Mouse (Mus musculus) cortical plate, adult 2 months (tissue): ENCODE measurements around the gene Mmel1. TPM values are rescaled to one million over a fixed set of nuclear protein-coding genes. Genes with fewer than 3 reads are reported as not detected.

ENCODE experiments used
- H3K27ac ChIP-seq: fragments of 200-500 bp; 2 replicates; pipeline ENCODE4 v1.5.1; 2012; ENCODE audit warnings: low read length, control low read depth, inconsistent platforms; ENCODE audit not compliant: insufficient read depth
- H3K4me1 ChIP-seq: fragments of 200-500 bp; 2 replicates; pipeline ENCODE4 v1.6.1; 2011; ENCODE audit warnings: low read length; ENCODE audit not compliant: control insufficient read depth, insufficient read depth
- H3K4me3 ChIP-seq: fragments of 200-500 bp; 2 replicates; pipeline ENCODE4 v1.5.1; 2011; ENCODE audit warnings: mild to moderate bottlenecking, low read length, control low read depth; ENCODE audit not compliant: insufficient read depth
- CTCF ChIP-seq: fragments of 200-500 bp; IDR thresholded peaks from 2 replicates; pipeline ENCODE4 v1.5.1; 2011; ENCODE audit warnings: mild to moderate bottlenecking, control low read depth, low read length; ENCODE audit not compliant: insufficient read depth; ENCODE audit errors: extremely low read depth
- POLR2A ChIP-seq: fragments of 200-500 bp; IDR thresholded peaks from 2 replicates; pipeline ENCODE4 v1.6.1; 2011; ENCODE audit warnings: mild to moderate bottlenecking, low read length, control low read depth; ENCODE audit not compliant: insufficient read depth; ENCODE audit errors: extremely low read depth
- polyA plus RNA-seq: library from polyadenylated mRNA; depleted of rRNA; stranded (reverse); fragments of >200 nt; gene quantifications from 2 replicates; pipeline ENCODE4 v1.2.3, GENCODE M21; 2012; rRNA removed

Mmel1 gene
- polyA plus RNA-seq, 1 experiment: 1.2 TPM

DNA sequence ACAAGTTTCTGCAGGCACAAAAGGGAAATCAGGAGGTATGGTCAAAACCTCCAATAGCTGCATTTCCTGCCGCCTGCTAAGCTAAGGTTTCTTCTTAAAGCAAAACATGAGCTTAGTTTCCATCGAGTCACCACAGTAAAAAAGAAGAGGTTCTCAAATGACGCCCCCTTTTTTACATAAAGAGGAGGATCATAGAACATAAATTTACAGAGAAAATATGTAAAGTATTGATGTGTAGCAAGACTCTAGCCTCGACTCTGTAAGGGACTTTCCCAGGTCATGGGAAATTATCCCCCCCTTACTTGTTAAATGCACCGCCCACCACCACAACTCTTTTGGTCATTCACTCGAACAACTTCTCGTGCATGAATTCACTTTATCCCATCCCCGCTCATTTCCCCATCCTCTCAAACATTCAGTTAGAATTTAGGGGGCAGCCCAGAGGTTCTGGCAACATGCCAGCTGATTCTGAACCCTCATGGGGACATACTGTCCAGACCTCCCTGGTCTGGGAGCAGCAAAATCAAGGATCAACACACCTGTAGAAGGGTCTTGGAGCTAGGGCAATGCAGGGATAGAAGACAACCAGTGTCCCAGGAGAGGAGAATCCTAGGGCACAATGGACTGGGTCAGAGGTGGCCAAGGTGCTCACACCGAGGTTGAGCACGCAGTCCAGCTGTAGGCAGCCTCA, 73.4 kb downstream of the Mmel1 start:
- no peak for TF ChIP-seq POLR2A
- TF ChIP-seq CTCF: no peak
- H3K27ac ChIP-seq: no peak overlapping the region
- no peaks in the 10 kb centered on the region for H3K4me1 ChIP-seq
- H3K4me3 ChIP-seq: no peak overlapping the region

- no peaks in the 10 kb centered on the region for H3K4me1 ChIP-seq
- TF ChIP-seq CTCF (no peak), POLR2A (no peak)
- H3K4me3 ChIP-seq: no peak overlapping the region
- no peak overlapping the region for H3K27ac ChIP-seq
These were observed 74.1 kb downstream of the Mmel1 start for GRCm38 (mm10) chr4:154943323-154944039.

DNA sequence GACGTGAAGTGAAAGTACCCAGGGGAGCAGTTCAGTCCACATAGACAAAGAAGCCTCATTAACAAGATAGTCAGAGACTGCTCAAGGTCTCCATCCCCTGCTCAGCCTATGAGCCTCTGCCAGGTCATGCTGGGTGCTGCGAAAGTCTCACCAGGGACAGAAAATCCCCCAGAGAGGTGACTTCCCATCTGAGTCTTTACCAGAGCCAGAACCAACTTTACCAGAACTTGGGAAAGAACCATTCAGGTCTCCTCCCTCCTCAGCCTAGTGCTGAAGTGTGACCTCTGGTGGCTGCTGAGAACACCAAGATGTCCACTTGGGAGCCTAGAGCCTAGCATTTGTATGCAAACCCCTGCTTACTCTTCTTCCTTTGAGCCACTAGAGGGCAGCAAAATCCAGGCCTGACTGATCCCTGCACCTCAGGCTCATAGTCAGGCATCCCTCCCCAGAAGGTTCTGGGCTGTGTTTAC, 74.8 kb downstream of the Mmel1 start:
- no peaks in the 10 kb centered on the region for H3K4me1 ChIP-seq
- H3K4me3 ChIP-seq: no peak overlapping the region
- TF ChIP-seq POLR2A (no peak), CTCF (peak; percentile 98)

More for the DNA sequence above, 74.8 kb downstream of the Mmel1 start:
- H3K27ac ChIP-seq: no peak overlapping the region

Other genes with a start within 250 kb of the Mmel1 start
- 5.4 and 5.8 TPM in 2 replicates for gene Prdm16, start 232.7 kb upstream of the Mmel1 start, polyA plus RNA-seq
- gene Actrt2, start 201.7 kb upstream of the Mmel1 start, polyA plus RNA-seq: not detected in 2 replicates
- gene Ttc34, start 32.1 kb upstream of the Mmel1 start, polyA plus RNA-seq: 2.3 and 2.5 TPM in 2 replicates
- 152 and 155 TPM in 2 replicates for gene Fam213b, start 29.6 kb downstream of the Mmel1 start, polyA plus RNA-seq
- 2.3 TPM in 2 replicates for gene Tnfrsf14, start 59.0 kb downstream of the Mmel1 start, polyA plus RNA-seq
- 25.9 and 28.2 TPM in 2 replicates for gene Hes5, start 91.3 kb downstream of the Mmel1 start, polyA plus RNA-seq
- 64.5 and 68.2 TPM in 2 replicates for gene Pank4, start 94.5 kb downstream of the Mmel1 start, polyA plus RNA-seq
- gene Plch2, start 187.2 kb downstream of the Mmel1 start, polyA plus RNA-seq: 66.4 and 70.6 TPM in 2 replicates
- gene Pex10, start 197.4 kb downstream of the Mmel1 start, polyA plus RNA-seq: 17.8 and 19.5 TPM in 2 replicates
- gene Rer1, start 216.8 kb downstream of the Mmel1 start, polyA plus RNA-seq: 81.8 and 86.9 TPM in 2 replicates
- gene Morn1, start 217.0 kb downstream of the Mmel1 start, polyA plus RNA-seq: 12.4 and 16.0 TPM in 2 replicates